Mouse (Mus musculus): ENCODE measurements around the gene Nectin2. TPM values are rescaled to one million over a fixed set of nuclear protein-coding genes. Genes with fewer than 3 reads are reported as not detected.

Gene Nectin2
- polyA plus RNA-seq, 1 experiment from 2014 or later = 93.1 TPM

DNA sequence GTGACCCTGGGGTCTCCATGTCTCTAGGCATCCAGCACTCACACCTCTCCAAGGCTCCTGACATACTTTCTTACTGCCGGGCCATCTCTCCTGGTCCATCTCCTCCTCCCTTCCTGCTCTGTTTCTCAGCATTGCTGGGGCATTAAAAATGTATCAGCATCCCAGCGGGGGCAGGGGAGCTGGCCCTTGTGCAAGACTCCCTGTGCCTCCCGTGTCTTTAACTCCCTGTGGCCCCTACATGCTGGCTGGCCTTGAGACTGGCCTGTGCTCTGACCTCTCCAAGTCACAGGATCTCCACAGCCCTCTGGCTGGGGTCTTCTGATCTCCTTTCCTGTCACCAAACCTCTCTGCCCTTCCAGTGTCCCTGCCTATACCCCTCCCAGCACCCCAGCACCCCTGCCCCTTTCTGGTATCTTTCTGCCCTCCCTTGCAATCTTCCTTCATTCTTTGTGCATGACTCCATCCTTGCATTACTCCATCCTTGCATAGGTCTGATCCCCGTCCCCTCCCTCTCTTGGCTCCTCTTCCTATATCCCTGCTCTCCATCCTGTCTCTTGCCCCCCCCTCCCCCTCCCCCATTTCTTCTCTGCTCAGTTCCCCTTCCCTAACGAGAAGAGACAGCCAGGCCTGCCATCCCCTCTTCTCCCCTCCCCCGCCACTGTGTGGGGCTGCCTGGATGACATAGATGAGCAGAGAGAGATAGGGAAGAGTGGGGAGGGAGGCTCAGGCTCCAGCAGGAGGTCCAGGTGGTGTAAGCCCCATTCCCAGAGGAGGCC, 3.7 kb downstream of the Nectin2 start:
- Histone ChIP-seq H3K27me3 (replicated peaks; ENCODE audit: control insufficient read depth, insufficient read depth, low read length) (no peaks in the 10 kb centered on the region), H3K36me3 (ENCODE audit: control insufficient read depth, insufficient read depth) (peaks cover 24% of the 10 kb centered on the region; the same call in 1 of the 2 replicates), H3K9me3 (ENCODE audit: control insufficient read depth) (no peaks in the 10 kb centered on the region), H3K27ac (ENCODE audit: low read depth, low read length) (peak overlapping the region; percentile 94; the same call in 1 of the 2 replicates), H3K4me1 (replicated peaks; ENCODE audit: control insufficient read depth, insufficient read depth, low read length) (peaks cover 17% of the 10 kb centered on the region; the same call in 1 of the 2 replicates), H3K4me3 (ENCODE audit: low read depth, low read length) (peak overlapping the region; percentile 90), H3K9ac (ENCODE audit: low read depth, low read length) (no peak overlapping the region), H3K4me2 (replicated peaks; ENCODE audit: low read depth) (peak overlapping the region; percentile 86)
- 31% methylated on average over 6 of the region's 6 CpGs for WGBS
- ATAC-seq = no peak
- no peak for TF ChIP-seq CTCF (IDR thresholded peaks at IDR 0.05; ENCODE audit: low read depth)

DNA sequence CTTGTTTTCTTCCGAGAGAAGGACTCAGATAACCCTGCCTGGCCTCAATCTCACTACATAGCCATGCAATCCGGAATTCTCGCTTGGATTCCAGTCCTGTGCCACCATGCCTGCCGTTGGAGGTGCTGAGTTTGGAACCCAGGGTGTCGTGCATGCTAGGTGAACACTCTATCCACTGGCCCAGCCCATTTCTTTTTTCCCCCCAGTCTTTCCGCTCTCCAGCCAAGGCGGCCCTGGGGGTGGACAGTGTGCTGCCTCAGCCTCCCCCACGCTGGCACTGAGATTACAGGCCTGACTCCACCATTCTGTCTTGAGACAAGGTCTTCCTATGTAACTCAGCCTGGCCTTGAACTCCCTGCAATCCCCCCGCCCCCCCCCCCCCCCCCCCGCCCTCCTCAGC, 4.3 kb downstream of the Nectin2 start:
- no peak for ATAC-seq
- Histone ChIP-seq H3K27ac (ENCODE audit: low read depth, low read length) (no peak overlapping the region), H3K4me3 (ENCODE audit: low read depth, low read length) (no peak overlapping the region), H3K27me3 (replicated peaks; ENCODE audit: control insufficient read depth, insufficient read depth, low read length) (no peaks in the 10 kb centered on the region), H3K36me3 (ENCODE audit: control insufficient read depth, insufficient read depth) (peaks cover 24% of the 10 kb centered on the region; the same call in 1 of the 2 replicates), H3K4me2 (replicated peaks; ENCODE audit: low read depth) (no peak overlapping the region), H3K9me3 (ENCODE audit: control insufficient read depth) (no peaks in the 10 kb centered on the region), H3K4me1 (replicated peaks; ENCODE audit: control insufficient read depth, insufficient read depth, low read length) (peaks cover 16% of the 10 kb centered on the region; the same call in 1 of the 2 replicates), H3K9ac (ENCODE audit: low read depth, low read length) (no peak overlapping the region)
- 71% methylated on average over 8 of the region's 10 CpGs for WGBS
- no peak for TF ChIP-seq CTCF (IDR thresholded peaks at IDR 0.05; ENCODE audit: low read depth)

DNA sequence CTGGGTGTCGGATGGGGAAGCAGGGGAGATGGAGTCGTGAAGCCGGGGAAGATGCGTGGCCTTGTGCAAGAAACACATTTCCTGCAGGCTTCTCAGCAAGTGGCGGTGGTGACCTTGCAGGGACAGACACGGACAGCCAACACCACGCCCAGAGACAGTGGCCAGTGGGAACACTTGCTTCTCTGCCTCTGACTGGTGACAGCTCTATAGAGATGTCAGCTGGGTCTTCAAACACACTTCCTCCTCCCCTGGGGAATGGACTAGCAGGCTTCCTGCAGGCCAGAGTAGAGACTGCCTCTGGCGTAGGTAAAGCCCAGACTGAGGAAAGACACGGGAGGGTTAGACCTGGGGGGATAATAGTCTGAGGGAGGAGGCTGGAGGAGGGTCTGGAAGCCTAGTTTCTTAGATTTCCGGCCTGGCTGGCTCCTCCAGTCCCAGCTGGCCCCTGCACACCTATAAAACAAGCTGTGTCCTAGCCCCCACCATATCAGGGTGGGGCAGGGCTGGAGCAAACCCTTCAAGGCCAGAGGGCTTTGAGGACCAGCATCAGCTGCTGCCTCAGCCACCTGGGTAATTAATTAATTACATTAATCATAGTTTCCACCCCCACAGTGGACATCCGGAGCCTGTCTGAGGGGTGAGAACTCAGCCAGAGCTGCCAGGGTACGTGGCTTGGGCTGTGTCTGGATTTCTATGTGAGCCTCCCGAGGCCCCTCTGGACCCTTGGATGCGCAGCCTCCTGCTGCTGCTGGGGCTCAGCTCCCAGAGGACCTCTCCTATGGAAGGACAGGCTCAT, 5.5 kb downstream of the Nectin2 start:
- WGBS = 47% methylated on average over 14 of the region's 14 CpGs
- ATAC-seq = no peak
- H3K27ac ChIP-seq (ENCODE audit: low read depth, low read length) = peak overlapping the region; percentile 50
- no peaks in the 10 kb centered on the region for H3K9me3 ChIP-seq (ENCODE audit: control insufficient read depth)
- H3K4me3 ChIP-seq (ENCODE audit: low read depth, low read length) = no peak overlapping the region
- no peak for TF ChIP-seq CTCF (IDR thresholded peaks at IDR 0.05; ENCODE audit: low read depth)
- no peak overlapping the region for H3K9ac ChIP-seq (ENCODE audit: low read depth, low read length)
- peaks cover 10% of the 10 kb centered on the region; the same call in 1 of the 2 replicates for H3K4me1 ChIP-seq (replicated peaks; ENCODE audit: control insufficient read depth, insufficient read depth, low read length)
- peaks cover 34% of the 10 kb centered on the region; the same call in 1 of the 2 replicates for H3K36me3 ChIP-seq (ENCODE audit: control insufficient read depth, insufficient read depth)
- H3K27me3 ChIP-seq (replicated peaks; ENCODE audit: control insufficient read depth, insufficient read depth, low read length) = no peaks in the 10 kb centered on the region
- H3K4me2 ChIP-seq (replicated peaks; ENCODE audit: low read depth) = peak overlapping the region; percentile 13; the same call in 1 of the 2 replicates

DNA sequence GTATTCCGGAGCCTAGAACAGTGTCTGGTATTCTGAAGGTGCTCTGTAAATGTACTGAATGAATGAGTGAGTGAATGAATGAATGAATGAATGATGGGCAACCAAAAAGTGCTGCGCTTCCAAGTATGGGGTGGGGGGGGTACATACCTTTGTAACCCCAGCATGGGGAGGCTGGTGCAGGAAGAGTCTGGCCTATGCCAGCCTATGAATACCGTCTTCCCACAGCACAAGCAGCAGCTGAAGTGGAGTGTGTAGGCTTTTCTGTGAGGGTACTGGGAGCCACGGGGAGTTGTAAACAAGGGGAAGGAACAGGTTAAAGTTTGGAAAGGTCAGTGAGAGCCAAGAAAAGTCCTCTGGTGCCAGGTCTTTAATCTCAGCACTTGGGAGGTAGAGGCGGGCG, 6.5 kb downstream of the Nectin2 start:
- H3K9ac ChIP-seq (ENCODE audit: low read depth, low read length) = no peak overlapping the region
- H3K9me3 ChIP-seq (ENCODE audit: control insufficient read depth) = no peaks in the 10 kb centered on the region
- peaks cover 10% of the 10 kb centered on the region; the same call in 1 of the 2 replicates for H3K4me1 ChIP-seq (replicated peaks; ENCODE audit: control insufficient read depth, insufficient read depth, low read length)
- no peak for TF ChIP-seq CTCF (IDR thresholded peaks at IDR 0.05; ENCODE audit: low read depth)
- H3K27ac ChIP-seq (ENCODE audit: low read depth, low read length) = no peak overlapping the region
- H3K27me3 ChIP-seq (replicated peaks; ENCODE audit: control insufficient read depth, insufficient read depth, low read length) = no peaks in the 10 kb centered on the region
- no peak overlapping the region for H3K4me2 ChIP-seq (replicated peaks; ENCODE audit: low read depth)
- peaks cover 35% of the 10 kb centered on the region; the same call in 1 of the 2 replicates for H3K36me3 ChIP-seq (ENCODE audit: control insufficient read depth, insufficient read depth)
- WGBS = 78% methylated on average over 6 of the region's 6 CpGs
- no peak overlapping the region for H3K4me3 ChIP-seq (ENCODE audit: low read depth, low read length)
- ATAC-seq = no peak

DNA sequence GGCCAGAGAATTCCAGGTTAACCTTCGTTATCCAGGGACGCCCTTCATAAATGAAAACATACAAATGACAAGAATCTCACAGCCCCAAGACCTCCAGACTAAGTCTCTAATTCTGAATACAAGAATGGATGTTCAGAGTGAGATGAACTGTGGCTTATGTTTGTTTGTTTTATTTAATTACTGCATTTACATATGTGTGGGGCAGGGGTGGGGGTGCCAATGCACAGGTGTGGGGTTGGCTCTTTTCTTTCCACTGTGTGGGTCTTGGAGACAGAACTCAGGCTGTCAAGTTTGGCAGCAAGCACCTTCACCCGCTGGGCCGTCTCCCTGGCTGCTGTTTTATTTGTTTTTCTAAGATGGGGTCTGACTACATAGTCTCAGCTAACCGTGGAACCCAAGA, 7.8 kb downstream of the Nectin2 start:
- ATAC-seq = no peak
- H3K36me3 ChIP-seq (ENCODE audit: control insufficient read depth, insufficient read depth) = peaks cover 44% of the 10 kb centered on the region
- no peaks in the 10 kb centered on the region for H3K27me3 ChIP-seq (replicated peaks; ENCODE audit: control insufficient read depth, insufficient read depth, low read length)
- H3K4me3 ChIP-seq (ENCODE audit: low read depth, low read length) = no peak overlapping the region
- no peak overlapping the region for H3K27ac ChIP-seq (ENCODE audit: low read depth, low read length)
- WGBS = 44% methylated on average over 5 of the region's 5 CpGs
- H3K9ac ChIP-seq (ENCODE audit: low read depth, low read length) = no peak overlapping the region
- no peak for TF ChIP-seq CTCF (IDR thresholded peaks at IDR 0.05; ENCODE audit: low read depth)
- H3K4me2 ChIP-seq (replicated peaks; ENCODE audit: low read depth) = no peak overlapping the region
- H3K9me3 ChIP-seq (ENCODE audit: control insufficient read depth) = no peaks in the 10 kb centered on the region
- H3K4me1 ChIP-seq (replicated peaks; ENCODE audit: control insufficient read depth, insufficient read depth, low read length) = peaks cover 10% of the 10 kb centered on the region; the same call in 1 of the 2 replicates

Data from intestine, postnatal 0 days (tissue).